Mouse (Mus musculus): ENCODE measurements around the gene Adprhl2. TPM values are rescaled to one million over a fixed set of nuclear protein-coding genes. Genes with fewer than 3 reads are reported as not detected.

Adprhl2 gene
- polyA plus RNA-seq, 1 experiment from 2014 or later = 62.0 TPM

DNA sequence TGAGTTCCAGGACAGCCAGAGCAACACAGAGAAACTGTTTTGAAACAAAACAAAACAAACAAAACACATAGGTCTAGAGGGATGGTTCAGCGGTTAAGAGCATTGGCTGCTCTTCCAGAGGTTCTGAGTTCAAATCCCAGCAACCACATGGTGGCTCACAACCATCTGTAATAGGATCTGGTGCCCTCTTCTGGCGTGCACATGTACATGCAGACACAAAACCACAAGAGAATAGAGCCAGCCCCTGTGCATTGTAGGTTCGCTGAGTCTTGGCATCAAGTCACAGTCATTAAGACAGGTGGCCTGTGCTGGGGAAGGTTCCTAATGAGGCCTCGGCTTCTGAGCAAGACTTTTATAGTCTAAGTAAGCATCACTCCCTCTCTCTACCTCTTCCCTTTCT is 17.6 kb downstream of the Adprhl2 start:
- 58% methylated on average over 4 of the region's 4 CpGs for WGBS
- H3K4me1 ChIP-seq (ENCODE audit: control insufficient read depth, insufficient read depth, low read length) = peaks cover 20% of the 10 kb centered on the region
- H3K27me3 ChIP-seq (ENCODE audit: control insufficient read depth, insufficient read depth, low read length) = peaks cover 25% of the 10 kb centered on the region
- no peak overlapping the region for H3K4me3 ChIP-seq (ENCODE audit: low read depth, low read length)
- H3K9me3 ChIP-seq (ENCODE audit: control insufficient read depth, low read length) = no peaks in the 10 kb centered on the region
- H3K4me2 ChIP-seq (ENCODE audit: low read depth, severe bottlenecking) = no peak overlapping the region
- no peak overlapping the region for H3K27ac ChIP-seq (replicated peaks; ENCODE audit: low read depth, low read length)
- ATAC-seq (ENCODE audit: insufficient number of reproducible peaks, low FRiP score, low TSS enrichment, low read depth) (no peak), DNase-seq (ENCODE audit: low spot score) (no peak)
- no peak overlapping the region for H3K9ac ChIP-seq (ENCODE audit: low read length)
- H3K36me3 ChIP-seq (ENCODE audit: control insufficient read depth, insufficient read depth, low read length) = no peaks in the 10 kb centered on the region; the same call in 1 of the 2 replicates

DNA sequence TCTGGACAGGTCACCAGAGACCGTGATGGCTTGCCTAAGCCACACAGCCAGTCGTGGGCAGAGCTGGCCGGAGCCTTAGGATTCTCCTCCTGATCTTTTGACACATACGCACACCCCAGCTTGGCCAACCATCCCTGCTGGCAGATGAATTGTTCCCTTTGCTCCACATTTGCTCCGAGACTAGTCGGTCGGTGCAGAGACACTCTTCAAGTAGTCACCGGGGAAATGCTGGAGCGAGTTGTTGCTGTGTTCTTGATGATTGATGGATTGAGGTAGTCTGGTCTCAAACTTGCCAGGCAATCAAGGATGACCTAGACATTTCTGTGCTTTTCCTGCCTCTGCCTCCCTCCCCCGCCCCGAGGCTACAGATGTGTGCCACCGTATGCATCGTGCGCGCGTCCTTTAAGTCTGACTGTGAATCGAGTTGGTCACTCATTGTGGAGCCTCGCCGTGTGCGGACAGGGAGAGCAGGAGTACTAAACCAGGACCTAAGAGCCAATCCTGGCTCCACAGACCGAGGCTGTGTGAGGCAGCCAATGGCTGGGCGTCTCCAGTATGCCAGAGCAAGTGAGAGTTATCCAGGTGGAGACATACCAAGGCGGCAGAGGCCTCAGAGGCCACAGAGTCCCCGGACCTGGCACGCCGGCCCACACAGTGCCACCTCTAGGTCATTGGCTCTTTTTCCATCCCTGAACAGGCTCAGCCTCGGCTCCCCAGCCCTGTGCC is 19.8 kb downstream of the Adprhl2 start:
- WGBS = 2% methylated on average over 27 of the region's 27 CpGs
- H3K4me2 ChIP-seq (ENCODE audit: low read depth, severe bottlenecking) = peak overlapping the region; percentile 85
- peak overlapping the region; percentile 27; the same call in 1 of the 2 replicates for H3K9ac ChIP-seq (ENCODE audit: low read length)
- peak; percentile 50 for DNase-seq (ENCODE audit: low spot score)
- no peaks in the 10 kb centered on the region; the same call in 1 of the 2 replicates for H3K36me3 ChIP-seq (ENCODE audit: control insufficient read depth, insufficient read depth, low read length)
- H3K4me3 ChIP-seq (ENCODE audit: low read depth, low read length) = peak overlapping the region; percentile 43
- no peak for ATAC-seq (ENCODE audit: insufficient number of reproducible peaks, low FRiP score, low TSS enrichment, low read depth)
- no peaks in the 10 kb centered on the region for H3K9me3 ChIP-seq (ENCODE audit: control insufficient read depth, low read length)
- no peak overlapping the region for H3K27ac ChIP-seq (replicated peaks; ENCODE audit: low read depth, low read length)
- H3K4me1 ChIP-seq (ENCODE audit: control insufficient read depth, insufficient read depth, low read length) = peaks cover 28% of the 10 kb centered on the region
- H3K27me3 ChIP-seq (ENCODE audit: control insufficient read depth, insufficient read depth, low read length) = peaks cover 29% of the 10 kb centered on the region

DNA sequence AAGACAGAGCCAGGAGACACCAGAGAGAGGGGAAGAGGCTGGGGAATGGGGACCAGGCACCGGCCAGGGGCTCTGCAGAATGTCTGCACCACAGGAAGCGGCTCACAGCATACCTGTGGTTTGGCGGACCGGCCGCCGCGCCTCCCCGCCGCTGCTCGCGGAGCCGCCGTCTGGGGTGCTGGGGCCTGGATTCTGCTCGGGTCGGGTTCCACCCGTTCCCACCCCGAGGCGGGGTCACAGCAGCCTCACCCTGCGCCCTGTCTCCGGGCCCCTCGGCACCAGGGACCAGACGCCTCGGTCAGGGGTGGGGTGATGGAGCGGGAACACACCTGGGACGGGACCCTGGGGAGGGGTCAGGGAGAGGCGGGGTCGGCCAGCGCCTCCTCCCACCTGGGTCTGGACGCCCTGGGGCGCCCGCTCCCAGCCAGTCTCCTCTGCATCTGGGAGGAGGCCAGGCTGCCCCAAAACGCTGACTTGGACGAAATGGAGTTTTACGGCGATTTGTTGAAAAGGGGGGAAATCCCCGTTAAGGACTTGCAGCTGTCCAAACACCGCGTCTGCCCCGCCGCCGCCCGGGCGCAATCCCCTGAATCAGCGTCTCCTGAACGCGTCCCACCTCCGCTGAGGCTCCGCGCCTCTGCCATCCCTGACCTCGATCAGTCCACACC is 20.5 kb downstream of the Adprhl2 start:
- under 1% methylated on average over 50 of the region's 50 CpGs for WGBS
- ATAC-seq (ENCODE audit: insufficient number of reproducible peaks, low FRiP score, low TSS enrichment, low read depth) = peak; percentile 32; the same call in 1 of the 2 replicates
- H3K9ac ChIP-seq (ENCODE audit: low read length) = peak overlapping the region; percentile 43

DNA sequence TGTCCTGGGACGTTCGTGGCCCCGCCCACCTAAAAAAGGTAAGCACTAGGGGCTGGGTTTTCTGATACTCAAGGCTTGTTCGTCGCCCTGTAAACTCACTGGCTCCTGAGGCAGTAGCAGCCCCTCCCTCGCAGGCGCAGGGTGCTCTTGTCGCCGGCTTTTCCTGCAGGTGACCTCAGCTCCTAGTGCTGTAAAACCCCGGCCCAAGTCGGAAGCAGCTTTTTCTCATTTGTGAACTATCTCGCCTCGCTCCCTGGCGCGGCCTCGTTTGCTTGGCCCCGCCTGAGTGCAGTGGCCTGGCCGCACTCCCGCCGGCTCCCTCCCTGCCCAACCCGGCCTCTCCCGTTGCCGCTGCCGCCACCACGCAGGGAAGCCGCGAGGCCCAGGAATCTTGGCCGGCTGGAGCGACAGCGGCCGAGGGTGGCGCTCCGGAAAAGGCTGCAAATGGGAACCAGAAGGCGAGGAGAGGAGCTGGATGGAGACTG is 24.8 kb downstream of the Adprhl2 start:
- Histone ChIP-seq H3K36me3 (ENCODE audit: control insufficient read depth, insufficient read depth, low read length) (no peaks in the 10 kb centered on the region; the same call in 1 of the 2 replicates), H3K4me2 (ENCODE audit: low read depth, severe bottlenecking) (peak overlapping the region; percentile 61), H3K9ac (ENCODE audit: low read length) (peak overlapping the region; percentile 58), H3K4me1 (ENCODE audit: control insufficient read depth, insufficient read depth, low read length) (peaks cover 28% of the 10 kb centered on the region), H3K27ac (replicated peaks; ENCODE audit: low read depth, low read length) (peak overlapping the region; percentile 59; the same call in 1 of the 2 replicates), H3K9me3 (ENCODE audit: control insufficient read depth, low read length) (no peaks in the 10 kb centered on the region), H3K4me3 (ENCODE audit: low read depth, low read length) (peak overlapping the region; percentile 28), H3K27me3 (ENCODE audit: control insufficient read depth, insufficient read depth, low read length) (peaks cover 22% of the 10 kb centered on the region)
- under 1% methylated on average over 34 of the region's 34 CpGs for WGBS
- DNase-seq (ENCODE audit: low spot score) = peak; percentile 78
- no peak for ATAC-seq (ENCODE audit: insufficient number of reproducible peaks, low FRiP score, low TSS enrichment, low read depth)

More for the DNA sequence above, 20.5 kb downstream of the Adprhl2 start:
- DNase-seq (ENCODE audit: low spot score) = peak; percentile 59
- Histone ChIP-seq H3K27ac (replicated peaks; ENCODE audit: low read depth, low read length) (no peak overlapping the region), H3K4me3 (ENCODE audit: low read depth, low read length) (peak overlapping the region; percentile 43), H3K36me3 (ENCODE audit: control insufficient read depth, insufficient read depth, low read length) (no peaks in the 10 kb centered on the region; the same call in 1 of the 2 replicates), H3K4me1 (ENCODE audit: control insufficient read depth, insufficient read depth, low read length) (peaks cover 32% of the 10 kb centered on the region), H3K9me3 (ENCODE audit: control insufficient read depth, low read length) (no peaks in the 10 kb centered on the region), H3K4me2 (ENCODE audit: low read depth, severe bottlenecking) (peak overlapping the region; percentile 85), H3K27me3 (ENCODE audit: control insufficient read depth, insufficient read depth, low read length) (peaks cover 32% of the 10 kb centered on the region)

DNA sequence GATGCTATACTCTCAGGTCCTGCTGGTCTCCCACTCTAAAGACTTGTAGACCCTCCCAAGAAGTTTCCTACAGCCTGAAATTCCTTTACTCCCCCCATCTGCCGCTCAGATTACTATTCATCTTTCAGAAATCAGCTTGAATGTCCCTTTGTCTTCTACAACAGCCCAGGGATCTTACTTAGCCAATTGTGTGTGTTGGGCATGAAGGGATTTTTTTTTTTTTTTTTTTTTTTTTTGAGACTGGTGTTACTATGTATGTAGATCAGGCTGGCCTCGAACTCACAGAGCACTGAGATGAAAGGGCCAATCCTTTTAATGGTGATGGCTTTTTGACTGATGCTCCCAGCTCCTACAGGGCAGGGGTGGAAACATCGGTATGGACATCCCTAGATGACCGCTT is 25.6 kb downstream of the Adprhl2 start:
- no peak for DNase-seq (ENCODE audit: low spot score)
- no peaks in the 10 kb centered on the region for H3K9me3 ChIP-seq (ENCODE audit: control insufficient read depth, low read length)
- peaks cover 19% of the 10 kb centered on the region for H3K27me3 ChIP-seq (ENCODE audit: control insufficient read depth, insufficient read depth, low read length)
- H3K4me3 ChIP-seq (ENCODE audit: low read depth, low read length) = no peak overlapping the region
- no peaks in the 10 kb centered on the region; the same call in 1 of the 2 replicates for H3K36me3 ChIP-seq (ENCODE audit: control insufficient read depth, insufficient read depth, low read length)
- 40% methylated on average over 4 of the region's 4 CpGs for WGBS
- peaks cover 24% of the 10 kb centered on the region for H3K4me1 ChIP-seq (ENCODE audit: control insufficient read depth, insufficient read depth, low read length)
- no peak for ATAC-seq (ENCODE audit: insufficient number of reproducible peaks, low FRiP score, low TSS enrichment, low read depth)
- H3K9ac ChIP-seq (ENCODE audit: low read length) = no peak overlapping the region
- H3K4me2 ChIP-seq (ENCODE audit: low read depth, severe bottlenecking) = no peak overlapping the region
- no peak overlapping the region for H3K27ac ChIP-seq (replicated peaks; ENCODE audit: low read depth, low read length)

DNA sequence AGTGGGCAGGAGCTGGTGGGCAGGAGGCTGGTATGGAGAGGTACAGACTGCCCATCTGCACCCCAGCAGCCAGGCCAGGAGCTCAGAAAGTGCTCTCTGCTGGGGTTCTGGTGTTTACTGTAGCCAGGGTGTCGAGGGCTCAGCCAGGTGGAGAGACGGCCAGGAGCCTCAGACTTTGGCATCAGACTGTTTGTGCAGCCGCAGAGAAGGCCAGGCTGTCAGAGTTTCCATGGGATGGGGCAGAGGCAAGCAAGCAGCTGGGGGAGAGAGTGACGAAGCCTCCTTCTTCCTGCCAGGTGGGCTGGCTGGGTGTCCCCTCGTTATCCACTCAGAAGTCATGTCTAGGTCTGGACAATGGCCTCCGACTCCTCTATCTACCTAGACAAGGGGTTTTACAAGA is 26.4 kb downstream of the Adprhl2 start:
- WGBS = 69% methylated on average over 6 of the region's 6 CpGs
- Histone ChIP-seq H3K4me3 (ENCODE audit: low read depth, low read length) (no peak overlapping the region), H3K9me3 (ENCODE audit: control insufficient read depth, low read length) (no peaks in the 10 kb centered on the region), H3K27ac (replicated peaks; ENCODE audit: low read depth, low read length) (no peak overlapping the region), H3K4me2 (ENCODE audit: low read depth, severe bottlenecking) (no peak overlapping the region), H3K36me3 (ENCODE audit: control insufficient read depth, insufficient read depth, low read length) (no peaks in the 10 kb centered on the region), H3K4me1 (ENCODE audit: control insufficient read depth, insufficient read depth, low read length) (peaks cover 17% of the 10 kb centered on the region), H3K9ac (ENCODE audit: low read length) (no peak overlapping the region), H3K27me3 (ENCODE audit: control insufficient read depth, insufficient read depth, low read length) (peaks cover 11% of the 10 kb centered on the region)
- no peak for DNase-seq (ENCODE audit: low spot score)
- no peak for ATAC-seq (ENCODE audit: insufficient number of reproducible peaks, low FRiP score, low TSS enrichment, low read depth)

DNA sequence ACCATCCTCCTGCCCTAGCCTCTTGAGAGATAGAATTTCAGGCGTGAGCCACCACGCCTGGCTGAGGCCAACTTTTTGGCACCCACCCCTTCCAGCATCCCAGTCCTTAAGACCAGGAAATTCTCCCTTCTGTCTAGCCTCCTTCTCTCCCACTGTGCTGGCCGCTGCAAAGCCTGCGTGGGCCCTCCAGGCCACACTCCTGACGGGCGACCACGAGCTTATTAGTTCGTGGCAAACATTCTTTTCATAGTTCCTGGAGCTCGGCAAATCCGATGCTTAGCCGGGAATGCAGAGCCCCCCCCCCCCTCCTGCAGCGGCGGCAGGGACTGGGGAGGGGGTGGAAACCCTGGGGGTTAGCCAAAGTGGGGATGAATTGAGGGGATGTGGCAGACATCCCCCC is 30.3 kb downstream of the Adprhl2 start:
- Histone ChIP-seq H3K4me2 (ENCODE audit: low read depth, severe bottlenecking) (no peak overlapping the region), H3K27me3 (ENCODE audit: control insufficient read depth, insufficient read depth, low read length) (peaks cover 31% of the 10 kb centered on the region), H3K4me1 (ENCODE audit: control insufficient read depth, insufficient read depth, low read length) (peaks cover 9% of the 10 kb centered on the region; the same call in 1 of the 2 replicates), H3K27ac (replicated peaks; ENCODE audit: low read depth, low read length) (no peak overlapping the region), H3K36me3 (ENCODE audit: control insufficient read depth, insufficient read depth, low read length) (no peaks in the 10 kb centered on the region), H3K4me3 (ENCODE audit: low read depth, low read length) (no peak overlapping the region), H3K9me3 (ENCODE audit: control insufficient read depth, low read length) (no peaks in the 10 kb centered on the region), H3K9ac (ENCODE audit: low read length) (no peak overlapping the region)
- ATAC-seq (ENCODE audit: insufficient number of reproducible peaks, low FRiP score, low TSS enrichment, low read depth) (no peak), DNase-seq (ENCODE audit: low spot score) (no peak)
- WGBS = 29% methylated on average over 13 of the region's 13 CpGs

DNA sequence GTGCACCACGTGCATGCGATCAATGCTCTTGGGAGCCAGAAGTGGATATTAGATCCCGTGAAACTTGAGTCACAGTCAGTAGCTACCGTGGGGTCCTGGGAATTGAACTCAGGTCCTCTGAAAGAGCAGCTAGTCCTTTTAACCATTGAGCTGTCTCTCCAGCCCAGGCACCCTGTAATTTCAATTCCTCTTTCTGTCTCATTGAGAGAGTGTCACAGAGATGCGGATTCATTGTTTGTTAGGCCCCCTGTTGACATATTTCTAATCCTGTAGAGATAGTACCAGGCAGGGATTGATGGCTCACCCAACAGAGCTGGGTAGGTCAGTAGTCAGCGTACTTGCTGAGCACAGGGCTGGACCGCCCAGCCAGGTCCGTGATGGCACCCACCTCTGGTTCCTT is 31.2 kb downstream of the Adprhl2 start:
- Histone ChIP-seq H3K4me3 (ENCODE audit: low read depth, low read length) (no peak overlapping the region), H3K4me2 (ENCODE audit: low read depth, severe bottlenecking) (no peak overlapping the region), H3K4me1 (ENCODE audit: control insufficient read depth, insufficient read depth, low read length) (peaks cover 9% of the 10 kb centered on the region; the same call in 1 of the 2 replicates), H3K36me3 (ENCODE audit: control insufficient read depth, insufficient read depth, low read length) (no peaks in the 10 kb centered on the region), H3K9ac (ENCODE audit: low read length) (no peak overlapping the region), H3K27ac (replicated peaks; ENCODE audit: low read depth, low read length) (no peak overlapping the region), H3K27me3 (ENCODE audit: control insufficient read depth, insufficient read depth, low read length) (peaks cover 38% of the 10 kb centered on the region), H3K9me3 (ENCODE audit: control insufficient read depth, low read length) (no peaks in the 10 kb centered on the region)
- no peak for ATAC-seq (ENCODE audit: insufficient number of reproducible peaks, low FRiP score, low TSS enrichment, low read depth)
- no peak for DNase-seq (ENCODE audit: low spot score)
- 87% methylated on average over 8 of the region's 8 CpGs for WGBS
